Mouse (Mus musculus): ENCODE measurements around the gene Gm27029. TPM values are rescaled to one million over a fixed set of nuclear protein-coding genes. Genes with fewer than 3 reads are reported as not detected.
"Not testable (repeated sequence)": the region's sequence is repeated elsewhere in the genome, so short reads cannot be mapped to it uniquely, and the experiment has no call there.

Gm27029 gene
- total RNA-seq, 2 experiments from 2014 or later: 3.4 to 5.9 TPM

- no peak for DNase-seq (ENCODE audit: low spot score in 2 of 2)
Observed at GRCm38 (mm10) chr11:101458217-101458616, 33.6 kb upstream of the Gm27029 start.

GRCm38 (mm10) chr11:101457631-101458030, 33.0 kb upstream of the Gm27029 start:
- no peak for DNase-seq (ENCODE audit: low spot score in 2 of 2)

- no peak for DNase-seq (ENCODE audit: low spot score in 2 of 2)
Observed at GRCm38 (mm10) chr11:101455627-101456026, 31.0 kb upstream of the Gm27029 start.

GRCm38 (mm10) chr11:101454702-101455101, 30.1 kb upstream of the Gm27029 start:
- no peak for DNase-seq (ENCODE audit: low spot score in 2 of 2)

- DNase-seq (ENCODE audit: low spot score in 2 of 2): no peak
Observed at GRCm38 (mm10) chr11:101452093-101452774, 27.6 kb upstream of the Gm27029 start.

- no peak for DNase-seq (ENCODE audit: low spot score in 2 of 2)
Observed at GRCm38 (mm10) chr11:101451536-101451935, 26.9 kb upstream of the Gm27029 start.

GRCm38 (mm10) chr11:101450394-101450793, 25.8 kb upstream of the Gm27029 start:
- DNase-seq (ENCODE audit: low spot score in 2 of 2): no peak

- not testable (repeated sequence) for DNase-seq (ENCODE audit: low spot score in 2 of 2)
Observed at GRCm38 (mm10) chr11:101449596-101449995, 25.0 kb upstream of the Gm27029 start.

GRCm38 (mm10) chr11:101448899-101449298, 24.3 kb upstream of the Gm27029 start:
- DNase-seq (ENCODE audit: low spot score in 2 of 2): no peak

GRCm38 (mm10) chr11:101448274-101448746, 23.7 kb upstream of the Gm27029 start, which contains the start of gene Ifi35:
Gene Ifi35, plus strand, starts transcription at chr11:101448407.
- DNase-seq (ENCODE audit: low spot score in 2 of 2): no peak

- no peak for DNase-seq (ENCODE audit: low spot score in 2 of 2)
Observed at GRCm38 (mm10) chr11:101447786-101448185, 23.2 kb upstream of the Gm27029 start.

GRCm38 (mm10) chr11:101446860-101447259, 22.3 kb upstream of the Gm27029 start:
- not testable (repeated sequence) for DNase-seq (ENCODE audit: low spot score in 2 of 2)

- no peak for DNase-seq (ENCODE audit: low spot score in 2 of 2)
Observed at GRCm38 (mm10) chr11:101446319-101446718, 21.7 kb upstream of the Gm27029 start.

- no peak for DNase-seq (ENCODE audit: low spot score in 2 of 2)
Observed at GRCm38 (mm10) chr11:101442760-101443159, 18.2 kb upstream of the Gm27029 start.

GRCm38 (mm10) chr11:101442127-101442693, 17.6 kb upstream of the Gm27029 start, which contains the start of gene Rpl27:
Gene Rpl27, plus strand, starts transcription at chr11:101442298.
- peak; percentile 65 to 94 for DNase-seq (ENCODE audit: low spot score in 2 of 2)

- not testable (repeated sequence) for DNase-seq (ENCODE audit: low spot score in 2 of 2)
Observed at GRCm38 (mm10) chr11:101441450-101442126, 17.0 kb upstream of the Gm27029 start.

GRCm38 (mm10) chr11:101438006-101438405, 13.4 kb upstream of the Gm27029 start:
- DNase-seq (ENCODE audit: low spot score in 2 of 2): not testable (repeated sequence)

GRCm38 (mm10) chr11:101436916-101437315, 12.3 kb upstream of the Gm27029 start:
- no peak for DNase-seq (ENCODE audit: low spot score in 2 of 2)

GRCm38 (mm10) chr11:101435831-101436230, 11.2 kb upstream of the Gm27029 start:
- no peak for DNase-seq (ENCODE audit: low spot score in 2 of 2)

GRCm38 (mm10) chr11:101433396-101433795, 8.8 kb upstream of the Gm27029 start:
- DNase-seq (ENCODE audit: low spot score in 2 of 2): no peak

GRCm38 (mm10) chr11:101431327-101431726, 6.7 kb upstream of the Gm27029 start:
- no peak for DNase-seq (ENCODE audit: low spot score in 2 of 2)

GRCm38 (mm10) chr11:101426165-101426564, 1.6 kb upstream of the Gm27029 start:
- DNase-seq (ENCODE audit: low spot score in 2 of 2): no peak

Data from adrenal gland, postnatal 4 days (tissue).